Mouse (Mus musculus) kidney, embryonic 14.5 days (tissue): ENCODE results near the gene Limch1. TPM values are rescaled to one million over a fixed set of nuclear protein-coding genes. Genes with fewer than 3 reads are reported as not detected.

Source experiments
- ATAC-seq: fragments of 200-750 bp; cut with Nextera tagmentation; 2 replicates; pipeline ENCODE4 v1.8.0; 2017; ENCODE audit warnings: moderate number of reproducible peaks, mild to moderate bottlenecking, moderate TSS enrichment, moderate library complexity; ENCODE audit not compliant: low FRiP score, low TSS enrichment
- H3K27ac ChIP-seq: fragments of 300-500 bp; sonication (generic); 2 replicates; pipeline ENCODE4 v1.5.1; 2014; ENCODE audit warnings: low read depth, mild to moderate bottlenecking, low read length, moderate library complexity, mixed read lengths
- H3K27me3 ChIP-seq: fragments of 300-500 bp; sonication (generic); 2 replicates; pipeline ENCODE4 v1.6.1; 2014; ENCODE audit warnings: mild to moderate bottlenecking, low read length; ENCODE audit not compliant: control insufficient read depth, insufficient read depth
- H3K36me3 ChIP-seq: fragments of 300-500 bp; sonication (generic); 2 replicates; pipeline ENCODE4 v1.6.1; 2014; ENCODE audit warnings: low read length, mixed read lengths; ENCODE audit not compliant: control insufficient read depth, insufficient read depth
- H3K4me1 ChIP-seq: fragments of 300-500 bp; sonication (generic); 2 replicates; pipeline ENCODE4 v1.6.1; 2014; ENCODE audit warnings: low read length, mixed read lengths; ENCODE audit not compliant: control insufficient read depth, insufficient read depth
- H3K4me2 ChIP-seq: fragments of 300-500 bp; sonication (generic); replicated peaks from 2 replicates; pipeline ENCODE4 v1.6.1; 2014; ENCODE audit warnings: low read depth, mild to moderate bottlenecking, low read length
- H3K4me3 ChIP-seq: fragments of 300-500 bp; sonication (generic); 2 replicates; pipeline ENCODE4 v1.5.1; 2014; ENCODE audit warnings: mild to moderate bottlenecking, low read length
- H3K9ac ChIP-seq: fragments of 300-500 bp; sonication (generic); 2 replicates; pipeline ENCODE4 v1.6.1; 2014; ENCODE audit warnings: low read depth, mild to moderate bottlenecking, low read length, moderate library complexity
- H3K9me3 ChIP-seq: fragments of 300-500 bp; sonication (generic); 2 replicates; pipeline ENCODE4 v1.6.1; 2016; ENCODE audit warnings: low read length; ENCODE audit not compliant: control insufficient read depth
- WGBS: fragments of 180-500 bp; shearing (Covaris S2); extraction: QIAGEN DNeasy Blood & Tissue Kit; methylation state at CpG from one replicate; pipeline ENCODE4 v1.1.7; 2014; 5-methylcytosine and 5-hydroxymethylcytosine counted together
- polyA plus RNA-seq: library from polyadenylated mRNA; unstranded; fragments of >200 nt; fragmentation: Nextera tagmentation; extraction: Ambion mirVana; gene quantifications from 2 replicates; pipeline ENCODE4 v1.2.1, GENCODE M21; 2014

Limch1 gene
- polyA plus RNA-seq, 1 experiment from 2014 or later: 48.9 TPM

- Histone ChIP-seq H3K27me3 (no peaks in the 10 kb centered on the region), H3K9ac (no peak overlapping the region), H3K4me1 (peaks cover 6% of the 10 kb centered on the region; the same call in 1 of the 2 replicates), H3K4me3 (no peak overlapping the region), H3K27ac (no peak overlapping the region), H3K4me2 (no peak overlapping the region), H3K36me3 (no peaks in the 10 kb centered on the region), H3K9me3 (no peaks in the 10 kb centered on the region)
- ATAC-seq: no peak
- 90% methylated on average over 13 of the region's 13 CpGs for WGBS
Observed at GRCm38 (mm10) chr5:66882718-66883117, 137.1 kb downstream of the Limch1 start.

DNA sequence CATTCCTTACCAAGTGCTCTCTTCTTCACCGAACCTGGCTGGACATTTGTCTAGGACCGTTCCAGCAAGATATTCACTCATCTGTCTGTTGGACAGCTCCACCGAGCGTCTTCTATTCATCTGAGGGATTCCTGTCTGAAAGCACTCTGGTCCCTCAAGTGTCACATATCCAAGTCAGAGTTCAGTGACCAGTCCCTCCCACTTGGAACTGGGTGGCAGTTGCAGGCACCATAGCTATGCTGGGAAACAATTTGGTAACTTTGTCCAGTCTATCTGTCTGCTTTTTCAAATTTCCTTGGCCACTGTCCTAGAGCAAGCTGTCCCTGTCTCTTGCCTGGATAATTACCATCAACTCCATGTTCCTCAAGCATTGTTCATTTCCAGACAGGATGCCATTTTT lies 138.9 kb downstream of the Limch1 start:
- no peak overlapping the region for H3K4me3 ChIP-seq
- no peak overlapping the region for H3K27ac ChIP-seq
- no peaks in the 10 kb centered on the region for H3K36me3 ChIP-seq
- 53% methylated on average over 4 of the region's 4 CpGs for WGBS
- H3K4me1 ChIP-seq: peaks cover 6% of the 10 kb centered on the region; the same call in 1 of the 2 replicates
- ATAC-seq: no peak
- no peaks in the 10 kb centered on the region for H3K9me3 ChIP-seq
- H3K9ac ChIP-seq: no peak overlapping the region
- no peaks in the 10 kb centered on the region for H3K27me3 ChIP-seq
- H3K4me2 ChIP-seq: no peak overlapping the region

- Histone ChIP-seq H3K4me3 (no peak overlapping the region), H3K27me3 (no peaks in the 10 kb centered on the region), H3K36me3 (no peaks in the 10 kb centered on the region), H3K27ac (no peak overlapping the region), H3K9ac (no peak overlapping the region), H3K4me1 (peaks cover 6% of the 10 kb centered on the region; the same call in 1 of the 2 replicates), H3K4me2 (no peak overlapping the region), H3K9me3 (no peaks in the 10 kb centered on the region)
- 79% methylated on average over 5 of the region's 5 CpGs for WGBS
- no peak for ATAC-seq
Observed at GRCm38 (mm10) chr5:66886410-66887120, 140.9 kb downstream of the Limch1 start.

DNA sequence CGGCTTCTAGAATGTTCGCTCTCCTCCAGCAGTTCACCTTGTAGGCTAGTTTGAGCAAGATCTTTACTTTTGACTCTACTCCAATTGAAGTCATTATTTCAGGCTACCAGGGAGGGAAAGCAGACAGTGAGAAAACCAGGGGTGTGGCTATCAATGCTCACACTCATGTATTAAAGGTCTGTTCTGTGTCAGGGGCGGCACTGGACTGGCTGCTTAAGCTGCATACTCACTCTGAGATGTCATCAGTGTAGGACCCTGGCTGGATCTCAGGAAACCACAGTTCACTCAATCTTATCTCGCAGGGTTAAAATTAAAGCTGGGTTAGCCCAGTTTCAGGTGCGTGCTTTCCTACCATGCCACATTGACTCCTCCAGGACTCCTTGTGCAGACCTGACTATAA lies 142.4 kb downstream of the Limch1 start:
- no peak overlapping the region for H3K27ac ChIP-seq
- no peak for ATAC-seq
- no peak overlapping the region for H3K4me3 ChIP-seq
- no peaks in the 10 kb centered on the region for H3K36me3 ChIP-seq
- no peaks in the 10 kb centered on the region for H3K27me3 ChIP-seq
- H3K4me2 ChIP-seq: no peak overlapping the region
- H3K4me1 ChIP-seq: no peaks in the 10 kb centered on the region
- no peak overlapping the region for H3K9ac ChIP-seq
- 90% methylated on average over 5 of the region's 5 CpGs for WGBS
- no peaks in the 10 kb centered on the region for H3K9me3 ChIP-seq

GRCm38 (mm10) chr5:66889337-66889736 lies 143.7 kb downstream of the Limch1 start:
- WGBS: 73% methylated on average over 11 of the region's 11 CpGs
- no peaks in the 10 kb centered on the region for H3K9me3 ChIP-seq
- no peaks in the 10 kb centered on the region for H3K27me3 ChIP-seq
- no peak overlapping the region for H3K4me2 ChIP-seq
- H3K27ac ChIP-seq: no peak overlapping the region
- H3K36me3 ChIP-seq: no peaks in the 10 kb centered on the region
- H3K9ac ChIP-seq: no peak overlapping the region
- no peak overlapping the region for H3K4me3 ChIP-seq
- H3K4me1 ChIP-seq: no peaks in the 10 kb centered on the region
- no peak for ATAC-seq

GRCm38 (mm10) chr5:66895440-66896120 lies 150.0 kb downstream of the Limch1 start:
- ATAC-seq: no peak
- H3K9ac ChIP-seq: no peak overlapping the region
- H3K4me1 ChIP-seq: no peaks in the 10 kb centered on the region
- H3K9me3 ChIP-seq: no peaks in the 10 kb centered on the region
- no peak overlapping the region for H3K27ac ChIP-seq
- no peak overlapping the region for H3K4me2 ChIP-seq
- no peaks in the 10 kb centered on the region for H3K27me3 ChIP-seq
- WGBS: 68% methylated on average over 9 of the region's 9 CpGs
- H3K36me3 ChIP-seq: no peaks in the 10 kb centered on the region
- H3K4me3 ChIP-seq: no peak overlapping the region

- H3K4me2 ChIP-seq: no peak overlapping the region
- H3K9me3 ChIP-seq: no peaks in the 10 kb centered on the region
- no peak overlapping the region for H3K27ac ChIP-seq
- H3K9ac ChIP-seq: no peak overlapping the region
- H3K27me3 ChIP-seq: no peaks in the 10 kb centered on the region
- H3K36me3 ChIP-seq: no peaks in the 10 kb centered on the region
- no peak for ATAC-seq
- no peak overlapping the region for H3K4me3 ChIP-seq
- H3K4me1 ChIP-seq: no peaks in the 10 kb centered on the region
- 86% methylated on average over 5 of the region's 5 CpGs for WGBS
Observed at GRCm38 (mm10) chr5:66897584-66897983, 152.0 kb downstream of the Limch1 start.

GRCm38 (mm10) chr5:66898252-66898651 lies 152.6 kb downstream of the Limch1 start:
- no peak for ATAC-seq
- WGBS: 75% methylated on average over 1 of the region's 1 CpGs
- H3K27me3 ChIP-seq: 0 out of 2 replicates have a peak, but pooled peaks cover under 1% of the 10 kb centered on the region
- no peak overlapping the region for H3K27ac ChIP-seq
- H3K36me3 ChIP-seq: no peaks in the 10 kb centered on the region
- no peaks in the 10 kb centered on the region for H3K9me3 ChIP-seq
- no peak overlapping the region for H3K9ac ChIP-seq
- H3K4me3 ChIP-seq: no peak overlapping the region
- H3K4me2 ChIP-seq: no peak overlapping the region
- no peaks in the 10 kb centered on the region for H3K4me1 ChIP-seq

- whole genome bisulfite sequencing: 63% methylated on average over 9 of the region's 9 CpGs
- H3K4me1 ChIP-seq: no peaks in the 10 kb centered on the region
- H3K36me3 ChIP-seq: no peaks in the 10 kb centered on the region
- H3K27me3 ChIP-seq: 0 out of 2 replicates have a peak, but pooled peaks cover 4% of the 10 kb centered on the region
- no peak overlapping the region for H3K4me3 ChIP-seq
- H3K9ac ChIP-seq: no peak overlapping the region
- no peak overlapping the region for H3K27ac ChIP-seq
- H3K4me2 ChIP-seq: no peak overlapping the region
- H3K9me3 ChIP-seq: no peaks in the 10 kb centered on the region
- no peak for ATAC-seq
Observed at GRCm38 (mm10) chr5:66898811-66899430, 153.3 kb downstream of the Limch1 start.
